Mouse (Mus musculus): ENCODE measurements around the gene Nek8.

GRCm38 (mm10) chr11:78156156-78156699 lies 20.2 kb downstream of the Nek8 start:
- TF ChIP-seq CTCF (IDR thresholded peaks at IDR 0.05; ENCODE audit: low read depth) (no peak), EP300 (IDR thresholded peaks at IDR 0.05; ENCODE audit: low read depth) (no peak)

Data from liver, postnatal 0 days (tissue).